Mouse (Mus musculus) lung, postnatal 25 days (tissue): ENCODE results near the gene Ano2.

Experiments used
- DNase-seq: peaks from one replicate; pipeline ENCODE4 v3.0.0; 2022; ENCODE audit warnings: low spot score

Gene Ano2

GRCm38 (mm10) chr6:125743203-125744100 lies 53.2 kb downstream of the Ano2 start:
- DNase-seq, result no peak

GRCm38 (mm10) chr6:125747322-125747930 lies 57.2 kb downstream of the Ano2 start:
- no peak for DNase-seq

- no peak for DNase-seq
Measured at GRCm38 (mm10) chr6:125748646-125749045, 58.4 kb downstream of the Ano2 start.

- DNase-seq, result no peak
Measured at GRCm38 (mm10) chr6:125762851-125763519, 72.8 kb downstream of the Ano2 start.

- no peak for DNase-seq
Measured at GRCm38 (mm10) chr6:125773256-125773655, 83.0 kb downstream of the Ano2 start.

- no peak for DNase-seq
Measured at GRCm38 (mm10) chr6:125776291-125776690, 86.1 kb downstream of the Ano2 start.

GRCm38 (mm10) chr6:125802954-125803353 lies 112.7 kb downstream of the Ano2 start:
- no peak for DNase-seq

GRCm38 (mm10) chr6:125803364-125804011 lies 113.3 kb downstream of the Ano2 start:
- no peak for DNase-seq

GRCm38 (mm10) chr6:125808996-125809649 lies 118.9 kb downstream of the Ano2 start:
- DNase-seq, result no peak

- DNase-seq, result no peak
Measured at GRCm38 (mm10) chr6:125811395-125811794, 121.2 kb downstream of the Ano2 start.

GRCm38 (mm10) chr6:125838121-125838520 lies 147.9 kb downstream of the Ano2 start:
- DNase-seq, result no peak

- peak; percentile 42 for DNase-seq
Measured at GRCm38 (mm10) chr6:125841284-125841683, 151.1 kb downstream of the Ano2 start.

GRCm38 (mm10) chr6:125851196-125851595 lies 161.0 kb downstream of the Ano2 start:
- no peak for DNase-seq

GRCm38 (mm10) chr6:125858294-125858693 lies 168.1 kb downstream of the Ano2 start:
- DNase-seq, result no peak

- DNase-seq, result peak; percentile 45
Measured at GRCm38 (mm10) chr6:125868516-125868915, 178.3 kb downstream of the Ano2 start.

- DNase-seq, result no peak
Measured at GRCm38 (mm10) chr6:125871482-125871881, 181.3 kb downstream of the Ano2 start.

GRCm38 (mm10) chr6:125874742-125875141 lies 184.5 kb downstream of the Ano2 start:
- no peak for DNase-seq

GRCm38 (mm10) chr6:125876884-125877283 lies 186.7 kb downstream of the Ano2 start:
- no peak for DNase-seq

GRCm38 (mm10) chr6:125878671-125879070 lies 188.5 kb downstream of the Ano2 start:
- DNase-seq, result no peak

- no peak for DNase-seq
Measured at GRCm38 (mm10) chr6:125879306-125879705, 189.1 kb downstream of the Ano2 start.

- DNase-seq, result no peak
Measured at GRCm38 (mm10) chr6:125888596-125888995, 198.4 kb downstream of the Ano2 start.

GRCm38 (mm10) chr6:125894340-125894739 lies 204.1 kb downstream of the Ano2 start:
- no peak for DNase-seq
